Mouse (Mus musculus) neural tube, embryonic 11.5 days (tissue): ENCODE data around the gene Map4k4. TPM values are rescaled to one million over a fixed set of nuclear protein-coding genes. Genes with fewer than 3 reads are reported as not detected.

Source experiments
- ATAC-seq: fragments of 200-750 bp; cut with Nextera tagmentation; 2 replicates; pipeline ENCODE4 v1.8.0; 2017; ENCODE audit warnings: moderate number of reproducible peaks, mild to moderate bottlenecking, moderate TSS enrichment, moderate library complexity; ENCODE audit not compliant: insufficient read depth, low FRiP score, low TSS enrichment
- DNase-seq: peaks from one replicate; pipeline ENCODE4 v3.0.0-alpha.2; 2015; ENCODE audit warnings: low spot score
- H3K27ac ChIP-seq: fragments of 300-500 bp; sonication (generic); 2 replicates; pipeline ENCODE4 v1.5.1; 2014; ENCODE audit warnings: low read depth, mild to moderate bottlenecking, low read length
- H3K27me3 ChIP-seq: fragments of 300-500 bp; sonication (generic); 2 replicates; pipeline ENCODE4 v1.6.1; 2014; ENCODE audit warnings: mild to moderate bottlenecking, low read length, mixed read lengths; ENCODE audit not compliant: control insufficient read depth, insufficient read depth
- H3K36me3 ChIP-seq: fragments of 300-500 bp; sonication (generic); 2 replicates; pipeline ENCODE4 v1.6.1; 2014; ENCODE audit warnings: mild to moderate bottlenecking, low read length, moderate library complexity, mixed read lengths; ENCODE audit not compliant: control insufficient read depth, insufficient read depth
- H3K4me1 ChIP-seq: fragments of 300-500 bp; sonication (generic); 2 replicates; pipeline ENCODE4 v1.6.1; 2014; ENCODE audit warnings: low read length, mixed read lengths; ENCODE audit not compliant: control insufficient read depth, insufficient read depth
- H3K4me2 ChIP-seq: fragments of 300-500 bp; sonication (generic); 2 replicates; pipeline ENCODE4 v1.6.1; 2014; ENCODE audit warnings: low read depth, mild to moderate bottlenecking, moderate library complexity
- H3K4me3 ChIP-seq: fragments of 300-500 bp; sonication (generic); 2 replicates; pipeline ENCODE4 v1.5.1; 2014; ENCODE audit warnings: low read depth, low read length
- H3K9ac ChIP-seq: fragments of 300-500 bp; sonication (generic); 2 replicates; pipeline ENCODE4 v1.6.1; 2014; ENCODE audit warnings: mild to moderate bottlenecking, low read length
- H3K9me3 ChIP-seq: fragments of 300-500 bp; sonication (generic); 2 replicates; pipeline ENCODE4 v1.6.1; 2016; ENCODE audit warnings: low read length; ENCODE audit not compliant: control insufficient read depth
- WGBS: fragments of 180-500 bp; shearing (Covaris S2); extraction: QIAGEN DNeasy Blood & Tissue Kit; methylation state at CpG from one replicate; pipeline ENCODE4 v1.1.7; 2014; 5-methylcytosine and 5-hydroxymethylcytosine counted together
- polyA plus RNA-seq: library from polyadenylated mRNA; unstranded; fragments of >200 nt; fragmentation: Nextera tagmentation; extraction: Ambion mirVana; gene quantifications from 2 replicates; pipeline ENCODE4 v1.2.1, GENCODE M21; 2014

Map4k4 gene
- polyA plus RNA-seq, 1 experiment from 2014 or later, result 39.4 TPM

DNA sequence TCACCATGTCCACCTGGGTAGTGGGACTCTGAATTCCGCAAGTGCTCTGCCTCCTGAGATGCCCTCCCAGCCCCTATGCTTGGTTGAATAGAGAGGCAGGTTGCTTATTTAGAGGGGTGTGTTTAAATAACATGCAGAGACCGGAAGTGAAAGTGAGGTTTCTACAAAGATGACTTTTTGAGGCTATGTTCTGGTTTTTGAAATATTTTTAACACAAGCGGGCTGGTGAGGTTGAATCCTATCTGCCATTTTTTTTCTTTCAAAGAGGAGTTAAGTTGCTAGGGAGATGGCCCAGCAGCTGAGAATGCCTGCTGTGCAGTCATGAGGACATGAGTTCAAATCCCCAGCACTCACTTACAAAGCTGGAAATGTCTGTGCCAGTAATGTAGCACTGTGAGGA is 4.0 kb downstream of the Map4k4 start:
- no peak overlapping the region for H3K4me3 ChIP-seq
- 92% methylated on average over 3 of the region's 3 CpGs for WGBS

DNA sequence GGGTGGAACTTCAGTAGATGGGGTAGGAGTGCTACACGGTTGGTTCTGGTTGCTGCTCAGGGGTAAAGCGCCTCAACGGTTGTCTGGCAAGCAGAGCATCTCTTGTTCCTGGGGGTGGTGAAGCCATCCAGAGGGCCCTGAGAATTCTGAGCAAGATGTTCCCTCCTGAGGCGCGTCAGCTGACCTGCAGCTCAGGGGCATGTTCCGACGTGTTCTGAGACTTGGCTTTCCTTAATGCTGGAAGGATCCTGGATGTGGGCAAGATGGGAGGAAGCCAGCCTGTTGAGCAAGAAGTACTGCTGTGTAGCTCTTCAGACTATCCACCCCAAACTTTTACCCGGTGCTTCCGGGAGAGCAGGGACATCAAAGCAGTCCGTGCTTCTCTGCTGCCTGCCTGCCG is 6.2 kb downstream of the Map4k4 start:
- Histone ChIP-seq H3K4me2 (no peak overlapping the region), H3K36me3 (no peaks in the 10 kb centered on the region), H3K4me3 (no peak overlapping the region), H3K27me3 (no peaks in the 10 kb centered on the region), H3K9me3 (no peaks in the 10 kb centered on the region), H3K4me1 (peaks cover 22% of the 10 kb centered on the region), H3K9ac (no peak overlapping the region), H3K27ac (no peak overlapping the region)
- no peak for DNase-seq
- ATAC-seq, result no peak
- WGBS, result 75% methylated on average over 11 of the region's 11 CpGs

More for the DNA sequence above, 4.0 kb downstream of the Map4k4 start:
- peak overlapping the region; percentile 21; the same call in 1 of the 2 replicates for H3K4me2 ChIP-seq
- no peak overlapping the region for H3K9ac ChIP-seq
- no peaks in the 10 kb centered on the region for H3K36me3 ChIP-seq
- DNase-seq (no peak), ATAC-seq (no peak)
- H3K27ac ChIP-seq, result no peak overlapping the region
- H3K27me3 ChIP-seq, result no peaks in the 10 kb centered on the region
- H3K4me1 ChIP-seq, result peaks cover 22% of the 10 kb centered on the region
- H3K9me3 ChIP-seq, result no peaks in the 10 kb centered on the region

DNA sequence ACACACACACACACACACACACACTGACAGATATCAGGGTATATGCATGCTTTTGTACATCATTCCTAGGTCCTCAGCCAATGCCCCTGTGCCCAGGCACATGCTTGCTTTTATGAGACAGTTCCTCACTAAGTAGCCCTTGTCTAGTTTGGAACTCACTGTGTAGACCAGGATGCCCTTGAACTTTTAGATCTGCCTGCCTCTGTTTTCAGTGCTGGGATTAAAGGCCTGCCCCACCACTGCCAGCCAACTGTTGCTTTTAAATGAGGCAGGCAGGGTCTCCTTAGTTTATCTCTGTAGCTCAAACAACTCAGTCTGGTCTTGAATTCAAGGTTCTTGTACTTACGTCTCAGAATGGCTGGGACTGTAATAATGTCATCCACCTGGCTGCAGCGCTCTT is 8.3 kb downstream of the Map4k4 start:
- H3K4me1 ChIP-seq, result peaks cover 11% of the 10 kb centered on the region
- H3K27ac ChIP-seq, result no peak overlapping the region
- no peak overlapping the region for H3K4me2 ChIP-seq
- H3K4me3 ChIP-seq, result no peak overlapping the region
- no peak for ATAC-seq
- no peaks in the 10 kb centered on the region for H3K9me3 ChIP-seq
- no peak overlapping the region for H3K9ac ChIP-seq
- H3K27me3 ChIP-seq, result no peaks in the 10 kb centered on the region
- H3K36me3 ChIP-seq, result no peaks in the 10 kb centered on the region
- no peak for DNase-seq
- 93% methylated on average over 2 of the region's 2 CpGs for WGBS

DNA sequence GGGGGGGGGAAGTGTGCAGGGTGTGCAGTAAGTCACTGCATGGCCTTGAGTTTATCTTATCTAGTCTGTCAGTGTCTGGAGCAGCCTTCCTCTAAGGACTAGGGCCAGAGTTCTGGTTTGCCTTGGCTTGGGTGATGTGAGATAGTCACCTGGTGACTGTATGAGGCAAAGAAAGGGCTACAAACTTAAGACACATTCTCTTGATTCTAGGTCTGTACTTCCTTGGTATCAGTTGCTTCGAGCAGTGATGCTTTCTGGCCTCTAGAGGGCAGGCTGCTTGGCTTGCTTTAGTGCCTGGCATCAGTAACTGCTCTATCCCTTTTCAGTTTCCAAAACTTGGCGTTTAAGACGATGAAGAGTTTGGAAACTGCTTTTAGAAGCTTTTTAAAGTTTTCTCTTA is 10.7 kb downstream of the Map4k4 start:
- 77% methylated on average over 3 of the region's 3 CpGs for WGBS
- H3K4me2 ChIP-seq, result no peak overlapping the region
- ATAC-seq, result no peak
- no peak overlapping the region for H3K4me3 ChIP-seq
- no peak for DNase-seq
- peaks cover 5% of the 10 kb centered on the region; the same call in 1 of the 2 replicates for H3K36me3 ChIP-seq
- no peak overlapping the region for H3K27ac ChIP-seq
- no peaks in the 10 kb centered on the region for H3K27me3 ChIP-seq
- 0 out of 2 replicates have a peak, but pooled peaks cover 2% of the 10 kb centered on the region for H3K9me3 ChIP-seq
- H3K9ac ChIP-seq, result no peak overlapping the region
- peaks cover 3% of the 10 kb centered on the region; the same call in 1 of the 2 replicates for H3K4me1 ChIP-seq

DNA sequence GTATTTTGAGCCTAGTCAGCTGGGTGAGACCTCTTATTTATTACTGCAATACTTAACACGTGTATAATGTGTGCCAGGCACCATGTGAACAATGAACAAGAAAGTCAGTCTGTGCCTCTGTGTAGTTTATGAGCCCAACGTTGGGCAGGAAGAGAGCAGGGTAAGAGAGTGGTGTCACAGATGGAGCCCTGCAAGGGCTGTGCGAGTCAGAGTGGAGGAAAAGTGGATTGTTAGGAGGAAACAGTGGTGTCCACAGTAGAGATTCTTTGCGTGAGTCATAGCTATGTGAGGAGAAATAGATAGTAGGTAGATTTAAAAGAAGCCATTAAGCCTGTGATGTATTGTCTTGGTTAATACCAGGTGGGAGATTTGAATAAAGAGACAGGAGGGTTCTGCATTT is 12.5 kb downstream of the Map4k4 start:
- ATAC-seq, result no peak
- 87% methylated on average over 4 of the region's 4 CpGs for WGBS
- Histone ChIP-seq H3K36me3 (peaks cover 5% of the 10 kb centered on the region; the same call in 1 of the 2 replicates), H3K27me3 (no peaks in the 10 kb centered on the region), H3K4me1 (peaks cover 6% of the 10 kb centered on the region; the same call in 1 of the 2 replicates), H3K9me3 (0 out of 2 replicates have a peak, but pooled peaks cover 2% of the 10 kb centered on the region), H3K9ac (no peak overlapping the region), H3K4me2 (no peak overlapping the region), H3K27ac (no peak overlapping the region), H3K4me3 (no peak overlapping the region)
- DNase-seq, result no peak

DNA sequence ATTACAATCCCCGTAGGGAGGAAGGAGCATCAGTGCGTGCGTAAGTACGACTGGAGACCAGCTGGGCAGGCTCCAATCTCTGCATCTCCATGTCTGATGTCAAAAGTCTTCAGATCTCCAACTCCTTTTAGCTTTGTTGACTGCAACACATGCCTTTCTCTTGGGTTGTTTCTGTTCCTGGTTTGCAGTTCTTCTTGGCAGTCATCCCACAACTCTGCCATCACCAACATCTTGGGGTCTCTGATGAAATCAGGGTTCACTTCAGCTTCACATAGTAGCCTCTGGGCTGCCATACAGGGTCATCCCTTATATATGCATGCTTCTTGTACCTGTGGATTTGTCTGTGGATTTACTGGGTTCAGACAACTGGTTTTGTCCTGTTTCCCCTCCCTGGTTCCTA is 15.4 kb downstream of the Map4k4 start:
- H3K27ac ChIP-seq, result no peak overlapping the region
- H3K36me3 ChIP-seq, result peaks cover 5% of the 10 kb centered on the region; the same call in 1 of the 2 replicates
- H3K9me3 ChIP-seq, result 0 out of 2 replicates have a peak, but pooled peaks cover 2% of the 10 kb centered on the region
- DNase-seq (no peak), ATAC-seq (no peak)
- no peaks in the 10 kb centered on the region for H3K27me3 ChIP-seq
- H3K4me3 ChIP-seq, result no peak overlapping the region
- peaks cover 3% of the 10 kb centered on the region; the same call in 1 of the 2 replicates for H3K4me1 ChIP-seq
- H3K4me2 ChIP-seq, result no peak overlapping the region
- 97% methylated on average over 4 of the region's 4 CpGs for WGBS
- H3K9ac ChIP-seq, result no peak overlapping the region

DNA sequence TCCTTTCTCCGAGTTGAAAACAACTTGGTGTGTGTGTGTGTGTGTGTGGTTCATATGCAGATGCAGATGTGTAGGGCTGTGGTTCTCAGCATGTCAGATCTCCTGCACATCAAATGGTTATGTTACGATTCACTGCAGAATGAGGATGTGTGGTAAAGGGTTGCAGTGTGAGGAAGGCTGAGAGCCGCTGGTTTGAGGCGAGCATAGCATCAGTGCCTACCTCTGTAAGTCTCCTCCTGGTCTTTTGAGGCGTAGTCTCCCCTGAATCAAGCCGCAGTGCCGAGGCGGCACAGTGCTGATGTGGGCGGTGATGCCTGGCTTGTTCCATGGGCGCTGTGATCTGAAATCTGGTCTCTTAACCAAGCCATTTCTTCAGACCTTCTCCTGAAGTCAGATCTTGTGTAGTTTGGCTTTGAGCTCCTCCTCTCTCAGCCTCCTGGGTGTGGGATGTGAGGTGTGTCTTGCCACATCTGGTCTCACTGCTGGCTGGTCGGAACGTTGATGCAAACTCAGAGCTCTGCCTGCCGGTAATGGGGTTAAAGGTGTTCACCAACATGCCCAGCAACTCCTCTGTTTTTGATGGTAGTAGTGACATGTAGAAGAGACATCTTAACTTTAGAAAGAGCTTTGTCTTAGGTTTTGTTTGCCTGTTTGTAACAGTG is 17.3 kb downstream of the Map4k4 start:
- 87% methylated on average over 13 of the region's 13 CpGs for WGBS
- DNase-seq, result no peak
- H3K36me3 ChIP-seq, result peaks cover 5% of the 10 kb centered on the region; the same call in 1 of the 2 replicates

DNA sequence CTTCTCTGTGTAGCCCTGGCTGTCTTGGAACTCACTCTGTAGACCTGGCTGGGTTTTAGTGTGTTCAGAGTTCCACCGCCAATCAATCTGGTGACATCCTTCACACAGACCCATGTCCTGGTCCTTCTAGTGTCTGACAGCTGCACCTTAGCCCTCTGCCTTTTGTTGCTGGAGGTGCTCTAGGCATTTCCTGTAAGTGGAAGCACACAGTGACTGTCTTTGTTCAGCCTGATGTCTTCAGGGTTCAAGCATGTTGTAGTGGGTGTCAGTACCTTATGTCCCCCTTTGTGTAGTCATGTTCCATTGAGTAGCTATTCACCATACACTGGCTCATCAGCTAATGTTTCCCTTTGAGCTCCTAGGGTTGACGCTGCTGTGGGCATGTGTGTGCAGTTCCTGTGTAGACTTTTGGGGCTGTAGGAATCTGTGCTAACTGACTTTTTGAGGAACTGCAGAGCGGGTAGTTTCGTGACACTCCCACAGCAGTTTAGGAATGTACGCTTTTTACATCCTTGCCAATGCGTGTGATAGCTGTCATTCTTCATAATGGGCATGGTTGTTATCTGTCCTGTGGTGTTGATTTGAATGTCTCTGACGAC is 17.9 kb downstream of the Map4k4 start:
- Histone ChIP-seq H3K4me2 (no peak overlapping the region), H3K9ac (no peak overlapping the region), H3K9me3 (0 out of 2 replicates have a peak, but pooled peaks cover 2% of the 10 kb centered on the region), H3K36me3 (peaks cover 5% of the 10 kb centered on the region; the same call in 1 of the 2 replicates), H3K27ac (no peak overlapping the region), H3K27me3 (no peaks in the 10 kb centered on the region), H3K4me3 (no peak overlapping the region), H3K4me1 (peaks cover 19% of the 10 kb centered on the region)
- ATAC-seq (no peak), DNase-seq (no peak)
- WGBS, result 88% methylated on average over 7 of the region's 7 CpGs

More for the DNA sequence above, 17.3 kb downstream of the Map4k4 start:
- Histone ChIP-seq H3K9ac (no peak overlapping the region), H3K4me2 (no peak overlapping the region), H3K9me3 (0 out of 2 replicates have a peak, but pooled peaks cover 2% of the 10 kb centered on the region), H3K4me3 (no peak overlapping the region), H3K27me3 (no peaks in the 10 kb centered on the region), H3K27ac (no peak overlapping the region), H3K4me1 (peaks cover 15% of the 10 kb centered on the region)
- no peak for ATAC-seq

DNA sequence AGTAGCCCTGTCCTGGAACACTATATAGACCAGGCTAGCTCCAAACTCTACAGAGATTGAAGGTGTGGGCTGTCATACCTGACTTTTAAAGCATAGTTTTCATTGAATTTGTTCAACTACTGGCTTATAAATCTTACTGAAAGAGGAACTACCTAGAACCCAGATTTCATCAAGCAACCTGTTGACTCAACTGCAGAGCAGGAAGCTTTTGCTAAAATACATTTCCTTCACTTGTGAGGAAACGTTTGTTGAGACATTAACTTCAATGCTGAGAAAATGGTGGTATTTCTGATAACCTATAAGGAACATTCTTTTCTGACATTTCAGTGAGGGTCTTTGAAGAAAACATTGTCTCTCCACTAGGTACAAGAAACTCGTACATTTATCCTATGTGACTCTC is 19.9 kb downstream of the Map4k4 start:
- no peak overlapping the region for H3K4me2 ChIP-seq
- 90% methylated on average over 2 of the region's 2 CpGs for WGBS
- no peaks in the 10 kb centered on the region for H3K27me3 ChIP-seq
- no peak overlapping the region for H3K9ac ChIP-seq
- no peaks in the 10 kb centered on the region for H3K9me3 ChIP-seq
- DNase-seq (no peak), ATAC-seq (no peak)
- peaks cover 6% of the 10 kb centered on the region; the same call in 1 of the 2 replicates for H3K36me3 ChIP-seq
- H3K4me3 ChIP-seq, result no peak overlapping the region
- no peak overlapping the region for H3K27ac ChIP-seq
- peaks cover 22% of the 10 kb centered on the region for H3K4me1 ChIP-seq
